Mouse (Mus musculus) heart, embryonic 13.5 days (tissue): Measurements from ENCODE around the gene Nfat5. TPM values are rescaled to one million over a fixed set of nuclear protein-coding genes. Genes with fewer than 3 reads are reported as not detected.

Experiments used
- ATAC-seq: fragments of 200-750 bp; cut with Nextera tagmentation; 2 replicates; pipeline ENCODE4 v1.8.0; 2017; ENCODE audit warnings: moderate TSS enrichment; ENCODE audit not compliant: insufficient number of reproducible peaks, low FRiP score, low TSS enrichment; ENCODE audit errors: extremely low read depth
- H3K27ac ChIP-seq: fragments of 300-500 bp; sonication (generic); replicated peaks from 2 replicates; pipeline ENCODE4 v1.5.1; 2015; ENCODE audit warnings: moderate library complexity, mild to moderate bottlenecking, inconsistent platforms
- H3K27me3 ChIP-seq: fragments of 300-500 bp; sonication (generic); replicated peaks from 2 replicates; pipeline ENCODE4 v1.6.1; 2015; ENCODE audit warnings: mild to moderate bottlenecking, inconsistent platforms
- H3K36me3 ChIP-seq: fragments of 300-500 bp; sonication (generic); 2 replicates; pipeline ENCODE4 v1.6.1; 2015; ENCODE audit warnings: mild to moderate bottlenecking, inconsistent platforms
- H3K4me1 ChIP-seq: fragments of 300-500 bp; sonication (generic); 2 replicates; pipeline ENCODE4 v1.6.1; 2015; ENCODE audit warnings: inconsistent platforms
- H3K4me2 ChIP-seq: fragments of 300-500 bp; sonication (generic); 2 replicates; pipeline ENCODE4 v1.6.1; 2015; ENCODE audit warnings: inconsistent platforms, mild to moderate bottlenecking, moderate library complexity
- H3K4me3 ChIP-seq: fragments of 300-500 bp; sonication (generic); 2 replicates; pipeline ENCODE4 v1.5.1; 2015; ENCODE audit warnings: moderate library complexity, mild to moderate bottlenecking, inconsistent platforms
- H3K9ac ChIP-seq: fragments of 300-500 bp; sonication (generic); 2 replicates; pipeline ENCODE4 v1.6.1; 2015; ENCODE audit warnings: inconsistent platforms, mild to moderate bottlenecking, moderate library complexity
- H3K9me3 ChIP-seq: fragments of 300-500 bp; sonication (generic); 2 replicates; pipeline ENCODE4 v1.6.1; 2016; ENCODE audit warnings: inconsistent platforms
- WGBS: fragments of 180-500 bp; shearing (Covaris S2); methylation state at CpG from one replicate; pipeline ENCODE4 v1.1.7; 2015; ENCODE audit warnings: mixed read lengths; 5-methylcytosine and 5-hydroxymethylcytosine counted together
- polyA plus RNA-seq: library from polyadenylated mRNA; unstranded; fragments of >200 nt; fragmentation: Nextera tagmentation; extraction: Ambion mirVana; gene quantifications from 2 replicates; pipeline ENCODE4 v1.2.1, GENCODE M21; 2015

Gene Nfat5
- polyA plus RNA-seq, 1 experiment from 2014 or later: 10.0 TPM

GRCm38 (mm10) chr8:107292119-107292927 is 947 bp upstream of the Nfat5 start:
- H3K27ac ChIP-seq: peak overlapping the region; percentile 99
- no peaks in the 10 kb centered on the region for H3K27me3 ChIP-seq
- H3K9me3 ChIP-seq: no peaks in the 10 kb centered on the region
- peak overlapping the region; percentile 83 for H3K9ac ChIP-seq
- H3K4me3 ChIP-seq: peak overlapping the region; percentile 98
- peak overlapping the region; percentile 72 for H3K4me2 ChIP-seq
- peaks cover 32% of the 10 kb centered on the region for H3K4me1 ChIP-seq
- WGBS: 61% methylated on average over 18 of the region's 18 CpGs
- ATAC-seq: no peak
- H3K36me3 ChIP-seq: 0 out of 2 replicates have a peak, but pooled peaks cover under 1% of the 10 kb centered on the region

- peak overlapping the region; percentile 72 for H3K4me2 ChIP-seq
- peaks cover 6% of the 10 kb centered on the region for H3K36me3 ChIP-seq
- H3K4me1 ChIP-seq: peaks cover 32% of the 10 kb centered on the region
- H3K27ac ChIP-seq: peak overlapping the region; percentile 99
- under 1% methylated on average over 64 of the region's 98 CpGs for WGBS
- H3K4me3 ChIP-seq: peak overlapping the region; percentile 98
- peak overlapping the region; percentile 99 for H3K9ac ChIP-seq
- ATAC-seq: peak; percentile 70
- H3K9me3 ChIP-seq: no peaks in the 10 kb centered on the region
- H3K27me3 ChIP-seq: no peaks in the 10 kb centered on the region
Observed at GRCm38 (mm10) chr8:107293641-107294628, 665 bp downstream of the Nfat5 start.

- Histone ChIP-seq H3K27ac (no peak overlapping the region), H3K4me2 (peak overlapping the region; percentile 72), H3K9me3 (no peaks in the 10 kb centered on the region), H3K27me3 (no peaks in the 10 kb centered on the region), H3K4me3 (peak overlapping the region; percentile 98), H3K36me3 (peaks cover 21% of the 10 kb centered on the region), H3K9ac (peak overlapping the region; percentile 99), H3K4me1 (peaks cover 32% of the 10 kb centered on the region)
- ATAC-seq: no peak
- 86% methylated on average over 1 of the region's 1 CpGs for WGBS
Observed at GRCm38 (mm10) chr8:107295450-107295849, 2.2 kb downstream of the Nfat5 start.

GRCm38 (mm10) chr8:107311876-107312275 is 18.6 kb downstream of the Nfat5 start:
- no peak overlapping the region for H3K27ac ChIP-seq
- peaks cover 12% of the 10 kb centered on the region for H3K36me3 ChIP-seq
- no peak overlapping the region for H3K9ac ChIP-seq
- no peak overlapping the region for H3K4me3 ChIP-seq
- no peaks in the 10 kb centered on the region for H3K27me3 ChIP-seq
- H3K9me3 ChIP-seq: no peaks in the 10 kb centered on the region; the same call in 1 of the 2 replicates
- H3K4me1 ChIP-seq: peaks cover 24% of the 10 kb centered on the region
- no peak for ATAC-seq
- H3K4me2 ChIP-seq: no peak overlapping the region

GRCm38 (mm10) chr8:107324142-107324541 is 30.9 kb downstream of the Nfat5 start:
- Histone ChIP-seq H3K36me3 (peaks cover 3% of the 10 kb centered on the region), H3K9me3 (no peaks in the 10 kb centered on the region), H3K4me2 (no peak overlapping the region), H3K27me3 (no peaks in the 10 kb centered on the region), H3K4me3 (no peak overlapping the region), H3K9ac (no peak overlapping the region), H3K27ac (no peak overlapping the region), H3K4me1 (peaks cover 8% of the 10 kb centered on the region)
- no peak for ATAC-seq
- 0% methylated on average over 1 of the region's 1 CpGs for WGBS

GRCm38 (mm10) chr8:107329595-107329994 is 36.3 kb downstream of the Nfat5 start:
- no peak overlapping the region for H3K27ac ChIP-seq
- no peak overlapping the region for H3K9ac ChIP-seq
- 0 out of 2 replicates have a peak, but pooled peaks cover 3% of the 10 kb centered on the region for H3K4me1 ChIP-seq
- WGBS: 27% methylated on average over 1 of the region's 1 CpGs
- no peak overlapping the region for H3K4me2 ChIP-seq
- no peaks in the 10 kb centered on the region for H3K27me3 ChIP-seq
- no peaks in the 10 kb centered on the region for H3K9me3 ChIP-seq
- no peak for ATAC-seq
- H3K4me3 ChIP-seq: no peak overlapping the region
- peaks cover 3% of the 10 kb centered on the region for H3K36me3 ChIP-seq

GRCm38 (mm10) chr8:107336480-107336879 is 43.2 kb downstream of the Nfat5 start:
- ATAC-seq: no peak; the same call in 1 of the 2 replicates

GRCm38 (mm10) chr8:107370311-107370710 is 77.0 kb downstream of the Nfat5 start:
- Histone ChIP-seq H3K9me3 (no peaks in the 10 kb centered on the region), H3K9ac (no peak overlapping the region), H3K4me2 (no peak overlapping the region), H3K4me3 (no peak overlapping the region), H3K27me3 (no peaks in the 10 kb centered on the region), H3K36me3 (peaks cover 88% of the 10 kb centered on the region), H3K27ac (no peak overlapping the region), H3K4me1 (0 out of 2 replicates have a peak, but pooled peaks cover 3% of the 10 kb centered on the region)
- no peak for ATAC-seq
- 75% methylated on average over 4 of the region's 4 CpGs for WGBS

More at GRCm38 (mm10) chr8:107336480-107336879, 43.2 kb downstream of the Nfat5 start:
- Histone ChIP-seq H3K36me3 (peaks cover 15% of the 10 kb centered on the region), H3K4me2 (peak overlapping the region; percentile 36; the same call in 1 of the 2 replicates), H3K27ac (peak overlapping the region; percentile 77), H3K4me3 (no peak overlapping the region), H3K9ac (no peak overlapping the region), H3K9me3 (no peaks in the 10 kb centered on the region), H3K27me3 (no peaks in the 10 kb centered on the region), H3K4me1 (peaks cover 10% of the 10 kb centered on the region; the same call in 1 of the 2 replicates)
- WGBS: 71% methylated on average over 1 of the region's 1 CpGs

GRCm38 (mm10) chr8:107377346-107377745 is 84.1 kb downstream of the Nfat5 start:
- Histone ChIP-seq H3K36me3 (peaks cover 71% of the 10 kb centered on the region), H3K4me3 (no peak overlapping the region), H3K27ac (no peak overlapping the region), H3K4me1 (no peaks in the 10 kb centered on the region), H3K9me3 (no peaks in the 10 kb centered on the region), H3K9ac (no peak overlapping the region), H3K27me3 (no peaks in the 10 kb centered on the region), H3K4me2 (no peak overlapping the region)
- no peak for ATAC-seq
- WGBS: 81% methylated on average over 3 of the region's 3 CpGs

GRCm38 (mm10) chr8:107380734-107381133 is 87.5 kb downstream of the Nfat5 start:
- Histone ChIP-seq H3K9me3 (no peaks in the 10 kb centered on the region), H3K27ac (no peak overlapping the region), H3K4me3 (no peak overlapping the region), H3K4me2 (no peak overlapping the region), H3K36me3 (peaks cover 46% of the 10 kb centered on the region), H3K9ac (no peak overlapping the region), H3K27me3 (no peaks in the 10 kb centered on the region), H3K4me1 (peaks cover 20% of the 10 kb centered on the region)
- ATAC-seq: no peak
- WGBS: 89% methylated on average over 8 of the region's 8 CpGs

- peaks cover 29% of the 10 kb centered on the region for H3K4me1 ChIP-seq
- H3K9ac ChIP-seq: no peak overlapping the region
- peaks cover 40% of the 10 kb centered on the region for H3K36me3 ChIP-seq
- ATAC-seq: no peak
- no peak overlapping the region for H3K4me3 ChIP-seq
- no peak overlapping the region for H3K4me2 ChIP-seq
- 85% methylated on average over 4 of the region's 4 CpGs for WGBS
- no peaks in the 10 kb centered on the region for H3K9me3 ChIP-seq
- H3K27ac ChIP-seq: no peak overlapping the region
- no peaks in the 10 kb centered on the region for H3K27me3 ChIP-seq
Observed at GRCm38 (mm10) chr8:107381666-107382065, 88.4 kb downstream of the Nfat5 start.
